ENCODE assay signal across 31 mouse cellular contexts in genomic region chr9:83909836-83910235, GRCm38 (mm10).
"Had no signal": no experiment of that assay in that cellular context is flagged by ENCODE, and none has a peak within 500 bp of the region (broad histone marks: within the 10 kb centered on the region; RNA-seq: fewer than 3 reads in every experiment).

No protein-coding gene starts in this region.

- H3K27me3 ChIP-seq: limb, embryonic 12.5 days; limb, embryonic 13.5 days; limb, embryonic 15.5 days; liver, embryonic 12.5 days; liver, embryonic 13.5 days; liver, embryonic 15.5 days; lung, embryonic 15.5 days; megakaryocyte, embryonic 14.5 days; midbrain, embryonic 12.5 days; midbrain, embryonic 13.5 days; midbrain, embryonic 15.5 days; neural tube, embryonic 12.5 days had no signal

- H3K9ac ChIP-seq: limb, embryonic 12.5 days; limb, embryonic 13.5 days; limb, embryonic 15.5 days; liver, embryonic 12.5 days; liver, embryonic 13.5 days; liver, embryonic 14.5 days; liver, embryonic 15.5 days; liver, postnatal 0 days; lung, embryonic 14.5 days; lung, embryonic 15.5 days; midbrain, embryonic 12.5 days; midbrain, embryonic 13.5 days; midbrain, embryonic 15.5 days; neural tube, embryonic 12.5 days had no signal

- H3K27ac ChIP-seq: limb, embryonic 12.5 days; limb, embryonic 13.5 days; limb, embryonic 15.5 days; liver, embryonic 12.5 days; liver, embryonic 13.5 days; liver, embryonic 14.5 days; liver, embryonic 15.5 days; lung, embryonic 15.5 days; macrophage; midbrain, embryonic 10.5 days; midbrain, embryonic 12.5 days; midbrain, embryonic 13.5 days; midbrain, embryonic 15.5 days; neural tube, embryonic 12.5 days had no signal

- H3K9me3 ChIP-seq: limb, embryonic 12.5 days; limb, embryonic 13.5 days; limb, embryonic 15.5 days; liver, embryonic 12.5 days; liver, embryonic 13.5 days; liver, embryonic 15.5 days; lung, embryonic 15.5 days; midbrain, embryonic 10.5 days; midbrain, embryonic 12.5 days; midbrain, embryonic 13.5 days; midbrain, embryonic 15.5 days; neural tube, embryonic 12.5 days had no signal

- ATAC-seq: liver, embryonic 12.5 days; liver, postnatal 0 days; lung, postnatal 0 days; midbrain, embryonic 13.5 days; midbrain, embryonic 15.5 days; midbrain, embryonic 16.5 days had no signal

- H3K4me3 ChIP-seq: limb, embryonic 12.5 days; limb, embryonic 13.5 days; limb, embryonic 15.5 days; liver, embryonic 12.5 days; liver, embryonic 13.5 days; liver, embryonic 15.5 days; lung, embryonic 15.5 days; megakaryocyte, embryonic 14.5 days; midbrain, embryonic 10.5 days; midbrain, embryonic 12.5 days; midbrain, embryonic 13.5 days; midbrain, embryonic 15.5 days; myocyte; neural tube, embryonic 12.5 days had no signal

- H3K36me3 ChIP-seq: limb, embryonic 12.5 days; limb, embryonic 13.5 days; limb, embryonic 15.5 days; liver, embryonic 12.5 days; liver, embryonic 13.5 days; liver, embryonic 15.5 days; lung, embryonic 15.5 days; midbrain, embryonic 10.5 days; midbrain, embryonic 12.5 days; midbrain, embryonic 13.5 days; midbrain, embryonic 15.5 days; neural tube, embryonic 12.5 days had no signal

- DNase-seq: left cerebral cortex, postnatal 4 days; liver; liver, embryonic 13.5 days; liver, postnatal 0 days; lung, adult 18-20 months; lung, adult 2 months; lung, embryonic 14.5 days; lung, postnatal 10 days; lung, postnatal 14 days; lung, postnatal 36 days; lung, postnatal 4 days; midbrain, embryonic 14.5 days had no signal

- H3K4me2 ChIP-seq: limb, embryonic 12.5 days; limb, embryonic 13.5 days; limb, embryonic 15.5 days; liver, embryonic 11.5 days; liver, embryonic 12.5 days; liver, embryonic 13.5 days; liver, embryonic 15.5 days; lung, embryonic 14.5 days; lung, embryonic 15.5 days; midbrain, embryonic 11.5 days; midbrain, embryonic 12.5 days; midbrain, embryonic 13.5 days; midbrain, embryonic 15.5 days; neural tube, embryonic 12.5 days had no signal

- H3K4me1 ChIP-seq: limb, embryonic 12.5 days; limb, embryonic 13.5 days; limb, embryonic 15.5 days; liver, embryonic 12.5 days; liver, embryonic 13.5 days; liver, embryonic 15.5 days; lung, embryonic 15.5 days; megakaryocyte, embryonic 14.5 days; midbrain, embryonic 10.5 days; midbrain, embryonic 12.5 days; midbrain, embryonic 13.5 days; midbrain, embryonic 15.5 days; neural tube, embryonic 12.5 days had no signal
